Mouse (Mus musculus) macrophage (primary cell): ENCODE measurements around the gene Asb6. TPM values are rescaled to one million over a fixed set of nuclear protein-coding genes. Genes with fewer than 3 reads are reported as not detected.

Source experiments
- H3K27ac ChIP-seq: fragments of 350-480 bp; formaldehyde crosslinking; 2 replicates; pipeline ENCODE4 v1.9.0; 2021
- H3K36me3 ChIP-seq: fragments of 350-480 bp; formaldehyde crosslinking; 2 replicates; pipeline ENCODE4 v1.9.0; 2021; ENCODE audit errors: inconsistent target
- H3K4me3 ChIP-seq: fragments of 350-480 bp; formaldehyde crosslinking; 2 replicates; pipeline ENCODE4 v1.9.0; 2021; ENCODE audit errors: inconsistent target
- H3K79me2 ChIP-seq: fragments of 350-480 bp; formaldehyde crosslinking; 2 replicates; pipeline ENCODE4 v1.9.0; 2021; ENCODE audit errors: inconsistent target
- WGBS: methylation state at CpG from one replicate; pipeline ENCODE4 v1.1.7; 2026; ENCODE audit warnings: inconsistent platforms; ENCODE audit not compliant: missing documents; 5-methylcytosine and 5-hydroxymethylcytosine counted together
- polyA plus RNA-seq: library from polyadenylated mRNA; stranded (reverse); fragments of 250-400 nt; gene quantifications from 3 replicates; pipeline ENCODE4 v1.2.4, GENCODE M21; 2018; ENCODE audit warnings: inconsistent platforms
- total RNA-seq, 78 experiments: library from RNA; depleted of rRNA; stranded (reverse); fragments of 250-400 nt; gene quantifications; 1 replicate in 9 of 78; 2 replicates in 24 of 78; 3 replicates in 43 of 78; 4 replicates in 2 of 78; pipeline ENCODE4 v1.2.4; 2018; ENCODE audit warnings: inconsistent platforms in 56 of 78

Gene Asb6
- total RNA-seq (2018; cell fraction: chromatin; rRNA removed) = 10 to 100 TPM; 13.9 to 87.4 (median 52.4) TPM
- 10 to 100 TPM; 13.1 to 25.6 (median 20.4) TPM for total RNA-seq (2018; cell fraction: cytosol; rRNA removed)
- 10 to 100 TPM; 18.0 to 66.2 (median 37.5) TPM for total RNA-seq (2018; cell fraction: nucleus; rRNA removed)
- 20.4 to 25.2 TPM (median 23.8 TPM) in 3 replicates for polyA plus RNA-seq

DNA sequence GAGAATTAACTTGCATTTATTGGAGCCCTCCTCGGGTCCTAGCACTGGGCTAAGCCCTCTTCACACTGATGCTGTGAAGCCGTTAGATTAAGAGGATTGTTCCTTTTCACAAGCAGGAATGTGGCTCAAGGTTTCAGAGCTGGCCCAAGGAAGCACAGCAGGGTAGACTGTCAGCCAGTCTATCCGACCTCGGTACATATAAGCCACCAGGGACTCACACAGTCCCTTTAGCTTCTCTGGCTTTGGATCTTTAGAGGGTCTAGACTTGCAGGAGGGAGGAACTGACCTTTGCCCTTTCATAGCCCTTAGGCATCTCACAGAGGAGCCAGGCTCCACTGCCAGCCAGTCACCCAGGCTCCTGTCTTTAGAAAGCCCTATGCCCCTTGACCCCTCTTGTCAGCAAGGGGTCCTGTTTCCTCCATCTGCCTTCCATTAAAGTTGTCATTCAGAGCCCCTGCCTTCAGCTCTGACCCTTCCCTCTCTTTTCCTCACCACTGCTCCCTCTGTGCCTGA lies at the start of gene Asb6:
Gene Asb6, minus strand, starts transcription at position 51 of the 513 bp plus-strand sequence.
- no peak within 1 kb of the TSS for H3K27ac ChIP-seq
- peaks cover 27% of the 10 kb centered on the region for H3K79me2 ChIP-seq
- H3K36me3 ChIP-seq = peaks cover 13% of the 10 kb centered on the region
- 80% methylated on average over 4 of the region's 4 CpGs for WGBS
- H3K4me3 ChIP-seq = no peak within 1 kb of the TSS

GRCm38 (mm10) chr2:30879481-30879880 lies 49.3 kb upstream of the Asb6 start:
- 95% methylated on average over 15 of the region's 15 CpGs for WGBS
- Histone ChIP-seq H3K36me3 (no peaks in the 10 kb centered on the region), H3K27ac (no peak overlapping the region), H3K79me2 (no peaks in the 10 kb centered on the region), H3K4me3 (no peak overlapping the region)

GRCm38 (mm10) chr2:30875621-30876432 lies 45.7 kb upstream of the Asb6 start:
- H3K4me3 ChIP-seq = no peak overlapping the region
- WGBS = 83% methylated on average over 9 of the region's 11 CpGs
- H3K36me3 ChIP-seq = no peaks in the 10 kb centered on the region
- H3K79me2 ChIP-seq = no peaks in the 10 kb centered on the region
- H3K27ac ChIP-seq = no peak overlapping the region

- Histone ChIP-seq H3K4me3 (no peak overlapping the region), H3K36me3 (no peaks in the 10 kb centered on the region), H3K79me2 (no peaks in the 10 kb centered on the region), H3K27ac (no peak overlapping the region)
- WGBS = 91% methylated on average over 7 of the region's 7 CpGs
Observed at GRCm38 (mm10) chr2:30875096-30875495, 45.0 kb upstream of the Asb6 start.

- H3K4me3 ChIP-seq = no peak overlapping the region
- H3K27ac ChIP-seq = no peak overlapping the region
- H3K36me3 ChIP-seq = no peaks in the 10 kb centered on the region
- WGBS = 82% methylated on average over 10 of the region's 10 CpGs
- H3K79me2 ChIP-seq = no peaks in the 10 kb centered on the region
Observed at GRCm38 (mm10) chr2:30874445-30874844, 44.3 kb upstream of the Asb6 start.

DNA sequence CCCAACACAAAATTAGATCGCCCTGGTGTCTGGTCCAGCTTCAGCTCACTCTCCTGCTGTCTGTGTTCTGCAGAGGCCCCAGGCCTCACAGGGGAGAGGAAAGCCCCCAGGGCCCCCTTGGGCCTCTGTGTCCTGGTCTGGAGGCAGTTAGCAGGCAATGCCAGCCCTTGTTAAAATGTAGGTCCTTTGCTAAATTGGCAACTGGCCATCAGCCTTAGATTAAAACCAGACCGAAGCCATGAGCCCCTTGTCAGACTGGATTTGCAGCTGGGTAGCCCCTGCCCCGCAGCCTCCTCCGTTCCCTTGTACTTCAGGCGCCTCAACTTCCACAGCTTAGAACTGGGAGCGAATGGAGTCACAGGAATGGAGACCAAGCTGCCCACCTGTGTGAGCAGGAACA lies 42.5 kb upstream of the Asb6 start:
- WGBS = 89% methylated on average over 6 of the region's 6 CpGs
- Histone ChIP-seq H3K27ac (no peak overlapping the region), H3K4me3 (no peak overlapping the region), H3K79me2 (no peaks in the 10 kb centered on the region), H3K36me3 (no peaks in the 10 kb centered on the region)

- Histone ChIP-seq H3K4me3 (no peak overlapping the region), H3K79me2 (no peaks in the 10 kb centered on the region), H3K36me3 (no peaks in the 10 kb centered on the region), H3K27ac (no peak overlapping the region)
- WGBS = 83% methylated on average over 6 of the region's 8 CpGs
Observed at GRCm38 (mm10) chr2:30870863-30871262, 40.7 kb upstream of the Asb6 start.

- H3K36me3 ChIP-seq = no peaks in the 10 kb centered on the region
- no peak overlapping the region for H3K4me3 ChIP-seq
- 73% methylated on average over 3 of the region's 3 CpGs for WGBS
- no peak overlapping the region for H3K27ac ChIP-seq
- H3K79me2 ChIP-seq = no peaks in the 10 kb centered on the region
Observed at GRCm38 (mm10) chr2:30865426-30865825, 35.3 kb upstream of the Asb6 start.

GRCm38 (mm10) chr2:30864968-30865381 lies 34.8 kb upstream of the Asb6 start:
- no peak overlapping the region for H3K27ac ChIP-seq
- no peaks in the 10 kb centered on the region for H3K79me2 ChIP-seq
- WGBS = 2% methylated on average over 28 of the region's 35 CpGs
- H3K36me3 ChIP-seq = no peaks in the 10 kb centered on the region
- no peak overlapping the region for H3K4me3 ChIP-seq

GRCm38 (mm10) chr2:30863574-30863973 lies 33.4 kb upstream of the Asb6 start:
- Histone ChIP-seq H3K36me3 (no peaks in the 10 kb centered on the region), H3K4me3 (no peak overlapping the region), H3K27ac (no peak overlapping the region), H3K79me2 (no peaks in the 10 kb centered on the region)
- WGBS = 73% methylated on average over 9 of the region's 9 CpGs

DNA sequence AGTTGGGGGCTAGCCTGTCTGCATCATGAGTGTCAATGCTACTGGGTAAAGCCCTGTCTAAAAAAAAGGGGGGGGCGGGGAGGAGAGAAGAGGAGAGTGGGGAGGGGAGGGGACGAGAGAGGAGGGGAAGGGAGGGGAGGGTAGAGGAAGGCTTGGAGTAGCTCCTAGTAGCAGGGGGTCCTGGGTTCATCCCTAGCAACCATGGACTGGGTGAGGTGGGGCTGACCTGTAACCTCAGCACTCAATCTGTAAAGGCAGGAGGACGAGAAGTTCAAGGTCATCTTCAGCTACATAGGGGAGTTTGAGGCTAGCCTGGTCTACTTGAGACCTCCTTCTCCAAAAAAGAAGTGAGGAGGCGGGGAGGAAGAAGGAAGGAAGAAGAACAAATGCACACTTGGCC lies 31.9 kb upstream of the Asb6 start:
- no peak overlapping the region for H3K27ac ChIP-seq
- WGBS = 76% methylated on average over 3 of the region's 4 CpGs

DNA sequence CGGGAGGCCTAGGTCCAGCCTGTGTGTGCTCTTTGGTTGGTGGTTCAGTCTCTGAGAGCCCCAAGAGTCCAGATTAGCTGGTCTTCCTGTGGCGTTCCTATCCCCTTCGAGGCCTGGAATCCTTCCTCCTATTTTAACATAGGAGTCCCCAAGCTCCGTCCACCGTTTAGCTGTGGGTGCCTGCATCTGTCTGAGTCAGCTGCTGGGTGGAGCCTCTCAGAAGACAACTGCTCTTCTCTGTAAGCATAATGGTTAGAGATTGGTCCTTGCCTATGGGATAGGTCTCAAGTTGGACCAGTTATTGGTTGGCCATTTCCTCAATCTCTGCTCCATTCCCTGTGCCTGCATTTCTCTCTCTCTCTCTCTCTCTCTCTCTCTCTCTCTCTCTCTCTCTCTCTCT lies 29.6 kb upstream of the Asb6 start:
- 78% methylated on average over 5 of the region's 5 CpGs for WGBS
- Histone ChIP-seq H3K27ac (no peak overlapping the region), H3K79me2 (no peaks in the 10 kb centered on the region), H3K36me3 (no peaks in the 10 kb centered on the region), H3K4me3 (no peak overlapping the region)

More for the DNA sequence above, 31.9 kb upstream of the Asb6 start:
- Histone ChIP-seq H3K4me3 (no peak overlapping the region), H3K79me2 (no peaks in the 10 kb centered on the region), H3K36me3 (no peaks in the 10 kb centered on the region)

DNA sequence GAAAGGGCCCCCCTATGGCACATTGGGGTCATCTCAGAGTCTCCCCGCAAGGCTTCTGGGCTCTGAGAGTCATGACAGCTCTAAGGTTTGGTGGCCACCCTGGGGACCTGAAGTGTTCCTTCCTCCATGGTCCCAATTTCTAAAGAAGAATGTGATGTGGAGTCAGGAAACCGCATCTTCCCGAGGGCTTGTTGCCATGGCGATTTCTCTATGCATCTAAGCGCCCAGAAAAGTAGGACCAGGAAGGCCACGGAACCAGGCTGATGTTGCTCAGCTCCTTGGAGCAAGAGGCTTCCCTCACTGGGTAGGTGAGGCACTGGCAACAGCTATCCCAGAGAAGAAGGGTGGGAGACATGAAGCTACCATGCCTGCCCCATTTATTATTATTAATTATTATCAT lies 26.9 kb upstream of the Asb6 start:
- no peak overlapping the region for H3K27ac ChIP-seq
- no peaks in the 10 kb centered on the region for H3K79me2 ChIP-seq
- H3K36me3 ChIP-seq = no peaks in the 10 kb centered on the region
- no peak overlapping the region for H3K4me3 ChIP-seq
- 87% methylated on average over 6 of the region's 6 CpGs for WGBS

- 70% methylated on average over 19 of the region's 20 CpGs for WGBS
- Histone ChIP-seq H3K27ac (no peak overlapping the region), H3K79me2 (no peaks in the 10 kb centered on the region), H3K4me3 (no peak overlapping the region), H3K36me3 (no peaks in the 10 kb centered on the region)
Observed at GRCm38 (mm10) chr2:30852771-30853313, 22.7 kb upstream of the Asb6 start.

- no peaks in the 10 kb centered on the region for H3K36me3 ChIP-seq
- no peaks in the 10 kb centered on the region for H3K79me2 ChIP-seq
- 50% methylated on average over 6 of the region's 6 CpGs for WGBS
- H3K27ac ChIP-seq = no peak overlapping the region
- H3K4me3 ChIP-seq = no peak overlapping the region
Observed at GRCm38 (mm10) chr2:30850581-30850980, 20.4 kb upstream of the Asb6 start.
